Mouse (Mus musculus): ENCODE results near the gene Mpzl3.

Mpzl3 gene

DNA sequence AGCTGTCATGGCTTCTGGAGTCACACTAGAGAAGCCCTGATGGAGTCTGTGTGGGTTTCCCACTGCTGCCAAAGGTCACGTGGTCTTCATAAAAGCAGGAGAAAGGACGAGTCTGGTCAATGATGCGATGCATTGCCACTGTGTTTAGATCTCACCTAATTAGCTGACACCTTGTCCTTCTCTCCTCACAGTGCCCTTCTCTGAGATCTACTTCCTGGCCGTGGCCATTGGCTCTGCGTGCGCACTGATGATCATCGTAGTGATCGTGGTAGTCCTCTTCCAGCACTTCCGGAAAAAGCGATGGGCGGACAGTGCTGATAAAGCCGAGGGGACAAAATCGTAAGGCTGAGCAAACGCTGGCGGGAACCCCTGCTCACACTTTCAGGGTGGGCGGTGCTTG is 8.0 kb upstream of the Mpzl3 start:
- DNase-seq (ENCODE audit: low spot score): no peak

- no peak for DNase-seq (ENCODE audit: low spot score)
Observed at GRCm38 (mm10) chr9:45048511-45048910, 6.5 kb upstream of the Mpzl3 start.

- DNase-seq (ENCODE audit: low spot score): no peak
Observed at GRCm38 (mm10) chr9:45049731-45050130, 5.3 kb upstream of the Mpzl3 start.

GRCm38 (mm10) chr9:45050301-45050700 is 4.7 kb upstream of the Mpzl3 start:
- DNase-seq (ENCODE audit: low spot score): no peak

- no peak for DNase-seq (ENCODE audit: low spot score)
Observed at GRCm38 (mm10) chr9:45058304-45058940, 3.4 kb downstream of the Mpzl3 start.

GRCm38 (mm10) chr9:45060151-45060550 is 5.2 kb downstream of the Mpzl3 start:
- DNase-seq (ENCODE audit: low spot score): no peak

- no peak for DNase-seq (ENCODE audit: low spot score)
Observed at GRCm38 (mm10) chr9:45062677-45063076, 7.7 kb downstream of the Mpzl3 start.

DNA sequence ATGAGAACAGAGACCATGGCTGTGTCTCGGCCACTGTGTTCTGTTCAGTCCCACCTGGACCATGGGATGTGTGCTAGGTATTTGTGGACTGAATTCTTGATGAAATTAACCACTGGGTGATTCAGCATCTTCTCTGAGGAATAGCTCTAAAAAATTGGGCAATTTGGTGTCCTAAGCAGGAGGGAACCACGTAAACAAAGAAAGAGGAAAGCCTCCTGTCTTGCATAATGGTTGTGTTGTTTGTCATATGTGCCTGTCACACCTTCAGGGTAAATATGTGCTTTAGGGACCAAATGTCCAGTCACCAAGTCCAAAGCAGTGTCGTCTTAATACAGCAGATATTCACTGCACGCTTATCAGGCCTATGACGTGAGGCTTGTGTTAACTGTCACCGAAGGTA is 9.4 kb downstream of the Mpzl3 start:
- DNase-seq (ENCODE audit: low spot score): no peak

DNA sequence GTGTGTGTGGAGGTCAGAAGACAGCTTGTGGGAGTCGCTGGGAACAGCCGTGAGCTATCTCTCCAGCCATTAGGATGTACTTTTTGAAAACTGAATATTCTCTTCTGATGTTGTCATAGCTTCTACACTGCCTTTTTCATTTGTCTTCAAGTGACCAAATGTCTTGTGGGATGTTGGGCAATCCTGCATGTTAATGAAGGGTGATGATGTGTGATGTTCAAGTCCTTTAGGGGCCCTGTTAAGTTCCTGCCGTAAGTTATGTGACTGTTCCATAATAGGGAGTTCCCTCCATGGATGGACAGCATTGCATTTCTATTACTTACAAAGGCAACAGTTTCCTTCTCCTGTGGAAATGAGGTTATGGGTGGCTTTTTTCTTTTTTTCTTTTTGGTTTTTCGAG is 11.7 kb downstream of the Mpzl3 start:
- DNase-seq (ENCODE audit: low spot score): no peak

- DNase-seq (ENCODE audit: low spot score): no peak
Observed at GRCm38 (mm10) chr9:45071800-45072199, 16.8 kb downstream of the Mpzl3 start.

DNA sequence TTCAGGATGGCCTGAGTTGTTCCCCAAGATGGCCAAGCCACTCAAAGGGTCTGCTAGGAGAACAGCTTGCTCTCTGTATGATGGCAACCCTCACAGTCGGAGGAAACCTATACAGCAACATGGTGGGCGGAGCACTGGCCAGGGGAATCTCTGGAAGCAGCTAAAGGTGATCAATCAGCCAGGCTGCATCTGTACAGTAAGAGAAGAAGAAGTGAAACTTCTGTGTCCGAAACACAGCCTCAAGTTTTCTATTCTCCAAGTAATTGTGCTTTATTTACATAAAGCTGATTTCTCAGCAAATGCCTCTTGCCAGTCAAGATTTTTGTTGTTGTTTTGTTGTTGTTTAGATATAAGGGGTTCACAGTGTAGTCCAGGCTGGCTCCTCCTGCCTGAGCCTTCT is 22.9 kb downstream of the Mpzl3 start:
- DNase-seq (ENCODE audit: low spot score): no peak

DNA sequence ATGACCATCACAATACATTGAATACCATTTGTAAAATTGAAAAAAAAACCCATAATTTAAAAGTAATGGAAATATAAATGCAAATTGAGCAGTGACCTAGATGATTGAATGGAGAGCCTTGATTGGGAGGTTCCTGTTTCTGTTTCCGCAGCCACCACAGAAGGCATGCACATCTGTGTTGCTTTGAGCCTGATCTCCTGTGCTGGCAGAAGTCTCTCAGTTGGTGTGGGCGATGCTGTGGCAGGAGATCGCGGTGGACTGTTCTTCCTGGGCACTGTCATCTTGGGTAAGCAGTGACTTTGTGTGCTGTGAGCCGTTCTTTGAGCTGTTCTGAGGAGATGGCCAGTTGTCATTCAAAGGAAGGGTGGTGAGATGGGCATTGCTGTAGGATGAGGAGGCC is 24.0 kb downstream of the Mpzl3 start, which contains the start of gene Jaml:
TSS of gene Jaml (plus strand) at position 173 of the 400 bp plus-strand sequence.
- no peak for DNase-seq (ENCODE audit: low spot score)

DNA sequence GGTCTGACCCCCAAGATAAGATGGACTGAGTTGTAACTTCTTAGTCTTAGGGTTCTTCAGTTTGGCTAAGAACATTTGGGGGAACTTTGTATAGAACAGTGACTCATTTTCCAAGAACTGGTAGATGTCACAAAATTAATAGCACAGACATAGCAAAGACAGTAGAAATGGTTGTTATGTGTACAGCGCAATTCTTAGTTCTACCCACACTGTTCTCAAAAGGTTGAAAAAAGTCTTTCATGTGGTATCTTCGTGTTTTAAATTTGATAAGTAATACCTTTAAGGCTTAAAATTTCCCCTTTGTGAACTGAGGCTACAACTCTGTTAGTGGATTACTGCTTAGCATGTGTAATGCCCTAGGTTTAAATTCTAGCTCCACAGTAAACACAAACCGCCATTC is 28.1 kb downstream of the Mpzl3 start:
- no peak for DNase-seq (ENCODE audit: low spot score)

- no peak for DNase-seq (ENCODE audit: low spot score)
Observed at GRCm38 (mm10) chr9:45084556-45084955, 29.6 kb downstream of the Mpzl3 start.

DNA sequence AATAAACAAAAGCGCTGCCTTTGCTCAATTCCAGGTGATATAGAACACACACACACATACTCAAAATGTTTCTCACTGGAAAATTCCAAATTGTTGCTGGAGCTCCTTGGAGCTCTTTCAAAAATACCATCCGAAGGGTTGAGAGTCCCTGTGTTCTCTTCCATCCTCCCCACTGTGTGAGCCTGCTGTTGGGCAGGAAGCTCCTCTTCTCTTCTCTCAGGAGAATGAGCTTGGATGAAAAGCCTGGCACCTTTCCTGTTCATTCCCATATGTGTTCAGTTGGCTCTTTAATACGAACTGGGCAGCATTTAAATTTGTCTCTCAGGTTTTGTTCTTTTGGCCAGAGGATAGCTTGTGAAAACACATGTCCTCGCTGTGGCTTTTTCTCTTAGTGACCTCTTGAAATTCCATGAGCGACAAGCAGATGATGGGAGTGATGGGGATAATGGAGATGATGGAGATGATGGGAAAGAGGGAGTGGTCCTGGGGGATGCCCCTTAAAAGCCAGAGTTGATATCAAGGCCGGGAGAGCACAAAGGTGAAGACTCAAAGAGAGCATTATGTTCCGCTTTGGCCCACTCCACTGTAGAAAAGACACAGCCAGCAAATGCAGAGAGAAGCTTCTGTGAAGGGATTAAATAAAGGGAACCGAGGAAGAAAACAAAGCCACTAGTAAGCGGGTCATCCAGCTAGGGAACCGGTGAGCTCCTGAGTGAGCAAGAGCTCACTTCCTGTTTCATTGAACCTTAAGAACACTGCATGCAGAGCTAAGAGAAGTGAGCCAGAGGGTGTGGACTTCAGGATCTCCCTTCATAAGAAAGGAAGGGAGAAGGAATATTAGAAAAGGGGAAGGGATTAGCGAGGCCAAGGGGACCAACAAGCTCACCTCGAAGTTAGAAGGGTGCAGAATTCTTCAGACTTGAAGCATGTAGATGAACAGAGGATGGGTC is 31.0 kb downstream of the Mpzl3 start:
- no peak for DNase-seq (ENCODE audit: low spot score)

GRCm38 (mm10) chr9:45088040-45088439 is 33.1 kb downstream of the Mpzl3 start:
- DNase-seq (ENCODE audit: low spot score): no peak

GRCm38 (mm10) chr9:45090811-45091210 is 35.8 kb downstream of the Mpzl3 start:
- no peak for DNase-seq (ENCODE audit: low spot score)

DNA sequence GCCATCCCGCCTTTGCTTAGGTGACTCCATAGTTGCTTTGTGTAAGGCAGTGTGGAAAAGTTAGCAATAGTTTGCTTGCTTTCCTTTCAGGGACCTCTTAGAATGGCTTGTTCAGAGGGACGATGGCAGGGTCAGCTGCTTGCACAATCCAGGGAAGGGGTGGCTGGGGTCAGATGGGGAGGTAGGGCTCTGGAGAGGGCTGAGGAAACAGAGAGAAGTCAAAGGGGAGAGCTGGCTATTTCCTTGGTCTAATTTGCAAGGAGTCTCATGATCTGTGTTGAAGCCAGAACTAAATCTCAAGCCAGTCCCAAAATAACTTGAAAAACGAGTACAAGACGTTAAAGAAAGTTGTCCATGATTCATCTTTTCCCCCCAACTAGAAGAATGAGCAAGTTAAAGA is 37.7 kb downstream of the Mpzl3 start:
- no peak for DNase-seq (ENCODE audit: low spot score)

- no peak for DNase-seq (ENCODE audit: low spot score)
Observed at GRCm38 (mm10) chr9:45095149-45095937, 40.4 kb downstream of the Mpzl3 start.

DNA sequence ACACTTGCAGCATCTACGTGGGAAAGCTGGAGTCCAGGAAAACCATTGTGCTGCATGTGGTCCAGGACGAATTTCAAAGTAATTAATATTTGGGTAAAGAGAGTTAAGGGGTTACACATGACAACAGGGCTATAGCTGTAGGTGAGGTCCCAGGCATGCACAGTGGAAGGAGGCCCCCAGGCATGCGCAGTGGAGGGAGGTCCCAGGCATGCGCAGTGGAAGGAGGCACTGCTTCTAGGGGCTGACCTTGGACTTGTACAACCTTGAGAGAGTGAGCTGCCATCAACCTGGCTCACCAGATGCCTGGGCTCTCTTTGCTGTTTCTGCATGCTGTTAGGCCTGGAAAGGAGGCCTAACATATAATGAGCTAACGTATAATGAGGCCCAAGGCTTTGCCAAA is 42.9 kb downstream of the Mpzl3 start:
- DNase-seq (ENCODE audit: low spot score): no peak

- no peak for DNase-seq (ENCODE audit: low spot score)
Observed at GRCm38 (mm10) chr9:45098426-45098825, 43.4 kb downstream of the Mpzl3 start.

DNA sequence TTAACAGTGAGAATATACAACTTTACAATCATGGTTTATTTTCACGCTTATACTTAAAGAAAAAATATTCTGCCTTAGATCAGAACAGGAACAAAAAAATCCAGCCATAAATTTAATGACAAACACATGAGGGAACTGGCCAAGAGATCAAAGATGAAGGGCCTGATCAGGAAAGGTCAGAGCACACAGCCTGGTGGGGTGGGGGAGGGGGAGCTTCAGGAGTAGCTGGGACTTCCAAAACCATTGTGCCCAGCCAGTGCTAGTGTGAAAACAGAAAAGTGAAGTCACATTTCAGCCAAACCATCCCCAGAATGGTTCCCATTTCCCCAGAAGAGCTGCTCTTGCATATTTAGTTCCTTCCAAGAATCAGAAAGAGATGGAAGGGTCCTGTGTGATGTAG is 47.5 kb downstream of the Mpzl3 start:
- no peak for DNase-seq (ENCODE audit: low spot score)

All from ovary, adult 18-20 months (tissue).